Comparison of ENCODE assay signal across 9 mouse cellular contexts in the genomic region with DNA sequence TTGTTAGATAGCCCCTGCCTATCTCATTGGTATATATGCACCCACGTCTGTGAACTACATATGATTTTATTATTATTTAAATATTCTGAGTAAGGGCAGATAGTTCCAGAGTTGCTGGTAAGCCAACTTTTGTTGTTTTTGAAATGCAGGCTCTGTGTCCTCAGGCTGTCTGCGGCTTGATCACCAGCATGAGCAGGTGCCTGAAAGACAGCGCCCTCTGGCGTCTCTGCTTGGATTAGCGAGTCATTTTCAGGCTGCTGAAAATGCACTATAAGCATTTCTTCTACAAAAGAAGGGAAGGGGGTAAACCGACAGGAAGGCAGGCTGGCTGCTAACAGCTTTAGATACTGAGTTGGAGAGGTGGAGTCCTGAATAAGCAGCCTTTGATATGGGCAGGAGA.
DNase-seq lines count a peak whose midpoint lies in the region; ATAC-seq and TF ChIP-seq lines count a peak whose summit lies in the region.
"Had no signal": no experiment of that assay in that cellular context is flagged by ENCODE, and none has a peak within 500 bp of the region (broad histone marks: within the 10 kb centered on the region; RNA-seq: fewer than 3 reads in every experiment).

No protein-coding gene starts in this region.

- DNase-seq in MN1 (ENCODE audit: low spot score): peak; percentile 9
- peak; percentile 19 for DNase-seq in adrenal gland, adult 8-10 months
- DNase-seq in embryo, embryonic 10 days (ENCODE audit: low spot score): peak; percentile 84
- peak; percentile 48 for DNase-seq in gastrocnemius, postnatal 14 days
- peak; percentile 67 to 93 for DNase-seq in layer of hippocampus, adult 18-20 months (ENCODE audit: low spot score in 2 of 2)
- peak; percentile 79 for DNase-seq in lung, embryonic 14.5 days
- peak; percentile 66 to 73 for DNase-seq in right cerebral cortex, postnatal 36 days (ENCODE audit: low spot score in 2 of 2)
- no peak for DNase-seq in B cell, adult 2 months

- no peak overlapping the region for H3K27ac ChIP-seq in lung, embryonic 14.5 days (ENCODE audit: low read depth)
- H3K27ac ChIP-seq: heart, embryonic 13.5 days had no signal

- no peaks in the 10 kb centered on the region for H3K27me3 ChIP-seq in lung, embryonic 14.5 days (ENCODE audit: insufficient read depth, low read length)
- H3K27me3 ChIP-seq: heart, embryonic 13.5 days had no signal

- H3K4me1 ChIP-seq in lung, embryonic 14.5 days (ENCODE audit: insufficient read depth): no peaks in the 10 kb centered on the region
- H3K4me1 ChIP-seq: heart, embryonic 13.5 days had no signal

- intact Hi-C loops in gastrocnemius, postnatal 14 days (cut with DNase I; ENCODE audit: low total_unique reads): loop anchor here (5.0 to 10.0 kb wide), 2 partner anchors 398 to 910 kb away; a partner anchor contains a TSS

- no peak overlapping the region for H3K9ac ChIP-seq in lung, embryonic 14.5 days
- H3K9ac ChIP-seq: heart, embryonic 13.5 days had no signal

- no peaks in the 10 kb centered on the region for H3K9me3 ChIP-seq in lung, embryonic 14.5 days (ENCODE audit: low read depth, low read length)
- H3K9me3 ChIP-seq: heart, embryonic 13.5 days had no signal

- no peaks in the 10 kb centered on the region for H3K36me3 ChIP-seq in lung, embryonic 14.5 days (ENCODE audit: insufficient read depth)
- H3K36me3 ChIP-seq: heart, embryonic 13.5 days had no signal

- no peak overlapping the region for H3K4me3 ChIP-seq in lung, embryonic 14.5 days (ENCODE audit: low read depth, low read length)
- H3K4me3 ChIP-seq: heart, embryonic 13.5 days had no signal

- H3K4me2 ChIP-seq in lung, embryonic 14.5 days: no peak overlapping the region
- H3K4me2 ChIP-seq: heart, embryonic 13.5 days had no signal

- peak; percentile 85 for TF ChIP-seq CTCF in lung, embryonic 14.5 days (IDR thresholded peaks at IDR 0.05; ENCODE audit: low read depth)

- ATAC-seq in lung, embryonic 14.5 days (ENCODE audit: insufficient read depth): no peak

- WGBS in lung, embryonic 14.5 days: 4% methylated on average over 6 of the region's 6 CpGs

Comparison
In these comparisons a context has a peak if more than half of its experiments do, and no peak if none do; other contexts are left out.
1. DNase-seq: peak in MN1 (single experiment), adrenal gland, adult 8-10 months (single experiment), embryo, embryonic 10 days (single experiment), gastrocnemius, postnatal 14 days (single experiment), layer of hippocampus, adult 18-20 months (2 of 2), lung, embryonic 14.5 days (single experiment) and right cerebral cortex, postnatal 36 days (2 of 2); none in B cell, adult 2 months (0 of 2).